Mouse (Mus musculus) mesoderm, embryonic 11.5 days (tissue): Measurements from ENCODE around the gene Tec.

Source experiments
- DNase-seq: peaks from one replicate; pipeline ENCODE4 v3.0.0-alpha.2; 2012; ENCODE audit warnings: low read depth, low spot score

Gene Tec

GRCm38 (mm10) chr5:72891534-72891933, 23.3 kb upstream of the Tec start:
- DNase-seq, result peak; percentile 75

- DNase-seq, result no peak
Measured at GRCm38 (mm10) chr5:72888260-72888659, 20.0 kb upstream of the Tec start.

- peak; percentile 81 for DNase-seq
Measured at GRCm38 (mm10) chr5:72886458-72887222, 18.4 kb upstream of the Tec start.

GRCm38 (mm10) chr5:72883706-72884105, 15.4 kb upstream of the Tec start:
- no peak for DNase-seq

- DNase-seq, result no peak
Measured at GRCm38 (mm10) chr5:72882412-72882765, 14.1 kb upstream of the Tec start.

GRCm38 (mm10) chr5:72881748-72882411, 13.6 kb upstream of the Tec start:
- DNase-seq, result no peak

GRCm38 (mm10) chr5:72879736-72880135, 11.5 kb upstream of the Tec start:
- DNase-seq, result no peak

GRCm38 (mm10) chr5:72871114-72871513, 2.8 kb upstream of the Tec start:
- no peak for DNase-seq

GRCm38 (mm10) chr5:72869779-72870608, 1.7 kb upstream of the Tec start:
- no peak for DNase-seq

- no peak for DNase-seq
Measured at GRCm38 (mm10) chr5:72867036-72867672, 1.1 kb downstream of the Tec start.

GRCm38 (mm10) chr5:72866260-72866905, 1.9 kb downstream of the Tec start:
- no peak for DNase-seq

GRCm38 (mm10) chr5:72864654-72865178, 3.6 kb downstream of the Tec start:
- no peak for DNase-seq

- DNase-seq, result no peak
Measured at GRCm38 (mm10) chr5:72863166-72863565, 5.1 kb downstream of the Tec start.

GRCm38 (mm10) chr5:72861726-72862385, 6.4 kb downstream of the Tec start:
- DNase-seq, result no peak

GRCm38 (mm10) chr5:72860899-72861298, 7.4 kb downstream of the Tec start:
- no peak for DNase-seq

GRCm38 (mm10) chr5:72858306-72858705, 10.0 kb downstream of the Tec start:
- no peak for DNase-seq

- no peak for DNase-seq
Measured at GRCm38 (mm10) chr5:72857756-72858155, 10.5 kb downstream of the Tec start.

GRCm38 (mm10) chr5:72856255-72856878, 11.9 kb downstream of the Tec start:
- no peak for DNase-seq

- DNase-seq, result no peak
Measured at GRCm38 (mm10) chr5:72855685-72856124, 12.6 kb downstream of the Tec start.
